In the genomic region with DNA sequence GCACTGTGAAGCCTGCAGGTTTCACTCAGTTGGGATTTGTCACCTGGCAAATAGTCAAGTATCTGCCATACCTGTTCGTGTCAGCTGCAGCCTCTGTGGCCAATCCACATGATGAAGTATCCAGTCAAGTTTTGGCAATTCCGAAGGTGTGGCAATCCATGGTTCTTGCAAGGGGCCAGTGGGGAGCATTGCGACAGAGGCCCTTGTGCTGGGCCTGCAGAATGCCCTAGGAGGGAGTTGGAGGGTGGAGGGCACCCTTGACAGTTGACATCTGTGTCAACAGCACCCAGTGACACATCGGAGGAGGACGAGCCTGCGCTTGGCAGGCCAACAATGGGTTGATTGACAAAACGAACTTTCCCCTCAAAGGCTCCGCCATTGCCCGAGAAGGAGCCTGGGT, we compare ENCODE assay signal across 24 mouse cellular contexts.
DNase-seq lines count a peak whose midpoint lies in the region; ATAC-seq and TF ChIP-seq lines count a peak whose summit lies in the region.
"Had no signal": no experiment of that assay in that cellular context is flagged by ENCODE, and none has a peak within 500 bp of the region (broad histone marks: within the 10 kb centered on the region; RNA-seq: fewer than 3 reads in every experiment).

No protein-coding gene starts in this region.

- TF ChIP-seq CTCF in testis, adult 2 months (IDR thresholded peaks at IDR 0.05; ENCODE audit: control insufficient read depth, insufficient read depth, insufficient replicate concordance, low read depth, low read length): no peak
- TF ChIP-seq CTCF in stomach, postnatal 0 days (IDR thresholded peaks at IDR 0.05; ENCODE audit: low read depth): no peak

- H3K9ac ChIP-seq in embryonic facial prominence, embryonic 14.5 days (ENCODE audit: low read depth, low read length): no peak overlapping the region
- no peak overlapping the region for H3K9ac ChIP-seq in stomach, postnatal 0 days (ENCODE audit: low read length)
- H3K9ac ChIP-seq: embryonic facial prominence, embryonic 12.5 days; forebrain, embryonic 13.5 days; forebrain, postnatal 0 days; hindbrain, embryonic 13.5 days had no signal

- TF ChIP-seq POLR2A in testis, adult 2 months (IDR thresholded peaks at IDR 0.05; ENCODE audit: control insufficient read depth, low read depth, low read length): no peak

- no peak overlapping the region for H3K4me2 ChIP-seq in embryonic facial prominence, embryonic 14.5 days (ENCODE audit: low read depth, low read length)
- H3K4me2 ChIP-seq in stomach, postnatal 0 days (replicated peaks; ENCODE audit: low read depth): no peak overlapping the region
- H3K4me2 ChIP-seq: embryonic facial prominence, embryonic 12.5 days; forebrain, embryonic 13.5 days; hindbrain, embryonic 13.5 days had no signal

- peaks cover 6% of the 10 kb centered on the region; the same call in 1 of the 2 replicates for H3K9me3 ChIP-seq in embryonic facial prominence, embryonic 14.5 days (ENCODE audit: control insufficient read depth, low read length)
- no peaks in the 10 kb centered on the region for H3K9me3 ChIP-seq in embryonic facial prominence, embryonic 10.5 days
- no peaks in the 10 kb centered on the region for H3K9me3 ChIP-seq in stomach, postnatal 0 days (ENCODE audit: control insufficient read depth, low read length)
- H3K9me3 ChIP-seq: embryonic facial prominence, embryonic 12.5 days; forebrain, embryonic 13.5 days; heart, embryonic 10.5 days; hindbrain, embryonic 13.5 days had no signal

- no peaks in the 10 kb centered on the region for H3K27me3 ChIP-seq in embryonic facial prominence, embryonic 14.5 days (replicated peaks; ENCODE audit: control insufficient read depth, insufficient read depth, low read length)
- H3K27me3 ChIP-seq in embryonic facial prominence, embryonic 10.5 days (replicated peaks; ENCODE audit: low read depth, poor library complexity, severe bottlenecking): no peaks in the 10 kb centered on the region
- H3K27me3 ChIP-seq in testis, adult 2 months (ENCODE audit: control insufficient read depth, insufficient read depth, low read length): no peaks in the 10 kb centered on the region
- no peaks in the 10 kb centered on the region for H3K27me3 ChIP-seq in stomach, postnatal 0 days (ENCODE audit: control insufficient read depth, insufficient read depth, low read length)
- H3K27me3 ChIP-seq: CH12.LX; embryonic facial prominence, embryonic 12.5 days; hindbrain, embryonic 13.5 days; Patski had no signal

- H3K4me1 ChIP-seq in embryonic facial prominence, embryonic 14.5 days (ENCODE audit: control insufficient read depth, insufficient read depth, low read length): no peaks in the 10 kb centered on the region
- H3K4me1 ChIP-seq in embryonic facial prominence, embryonic 10.5 days: no peaks in the 10 kb centered on the region
- H3K4me1 ChIP-seq in testis, adult 2 months (ENCODE audit: control insufficient read depth, insufficient read depth, low read length): no peaks in the 10 kb centered on the region
- H3K4me1 ChIP-seq in stomach, postnatal 0 days (replicated peaks; ENCODE audit: control insufficient read depth, insufficient read depth): no peaks in the 10 kb centered on the region
- H3K4me1 ChIP-seq: embryonic facial prominence, embryonic 12.5 days; forebrain, embryonic 13.5 days; hindbrain, embryonic 13.5 days had no signal

- WGBS in embryonic facial prominence, embryonic 14.5 days: 75% methylated on average over 9 of the region's 9 CpGs
- WGBS in embryonic facial prominence, embryonic 10.5 days: 87% methylated on average over 9 of the region's 9 CpGs
- WGBS in stomach, postnatal 0 days: 74% methylated on average over 9 of the region's 9 CpGs

- DNase-seq in embryonic facial prominence, embryonic 14.5 days (ENCODE audit: low spot score): peak; percentile 52
- DNase-seq in embryonic facial prominence, embryonic 10.5 days (ENCODE audit: low spot score): no peak
- DNase-seq in testis, postnatal 14 days (ENCODE audit: low spot score): no peak
- no peak for DNase-seq in stomach, postnatal 0 days (ENCODE audit: low spot score)
- DNase-seq in kidney, postnatal 10 days: no peak
- no peak for DNase-seq in thymus, postnatal 0 days (ENCODE audit: low spot score)
- DNase-seq: adrenal gland, adult 8-10 months; cerebellum, adult 18-20 months; cerebellum, adult 9-11 months; embryo, embryonic 11 days; forebrain, postnatal 0 days; gastrocnemius, postnatal 14 days; heart, adult 18-20 months; heart, postnatal 10 days had no signal

- no peak overlapping the region for H3K27ac ChIP-seq in embryonic facial prominence, embryonic 14.5 days (replicated peaks; ENCODE audit: low read depth, low read length)
- H3K27ac ChIP-seq in embryonic facial prominence, embryonic 10.5 days (replicated peaks): no peak overlapping the region
- no peak overlapping the region for H3K27ac ChIP-seq in testis, adult 2 months (ENCODE audit: control insufficient read depth, insufficient read depth, low read depth, low read length)
- H3K27ac ChIP-seq in stomach, postnatal 0 days (replicated peaks): peak overlapping the region; percentile 81
- H3K27ac ChIP-seq: embryonic facial prominence, embryonic 12.5 days; forebrain, embryonic 13.5 days; heart, embryonic 10.5 days; hindbrain, embryonic 13.5 days; hindbrain, postnatal 0 days had no signal

- H3K36me3 ChIP-seq in embryonic facial prominence, embryonic 14.5 days (ENCODE audit: control insufficient read depth, insufficient read depth, low read length): no peaks in the 10 kb centered on the region
- no peaks in the 10 kb centered on the region for H3K36me3 ChIP-seq in embryonic facial prominence, embryonic 10.5 days (replicated peaks)
- H3K36me3 ChIP-seq in testis, adult 2 months (ENCODE audit: control insufficient read depth, insufficient read depth, low read length): no peaks in the 10 kb centered on the region
- H3K36me3 ChIP-seq in stomach, postnatal 0 days (ENCODE audit: control insufficient read depth, insufficient read depth, low read length): no peaks in the 10 kb centered on the region
- H3K36me3 ChIP-seq: embryonic facial prominence, embryonic 12.5 days; heart, embryonic 10.5 days; hindbrain, embryonic 13.5 days had no signal

- peak; percentile 37; the same call in 1 of the 2 replicates for ATAC-seq in embryonic facial prominence, embryonic 14.5 days (ENCODE audit: low read depth)
- peak; percentile 47 for ATAC-seq in megakaryocyte, adult 5-6 weeks (ENCODE audit: poor library complexity, severe bottlenecking)
- ATAC-seq in stomach, postnatal 0 days (ENCODE audit: low FRiP score, low TSS enrichment): peak; percentile 74
- ATAC-seq: activated CD4-positive, CD25-positive, alpha-beta regulatory T cell, adult 4 months; forebrain, embryonic 13.5 days; forebrain, postnatal 0 days; hindbrain, postnatal 0 days; Patski had no signal

- TF ChIP-seq EP300 in stomach, postnatal 0 days (optimal IDR thresholded peaks at IDR 0.05): peak; percentile 92

- no peak overlapping the region for H3K4me3 ChIP-seq in embryonic facial prominence, embryonic 14.5 days (ENCODE audit: low read depth, low read length)
- H3K4me3 ChIP-seq in embryonic facial prominence, embryonic 10.5 days: no peak overlapping the region
- peak overlapping the region; percentile 81 for H3K4me3 ChIP-seq in testis, adult 2 months (ENCODE audit: control insufficient read depth, low read depth, low read length)
- H3K4me3 ChIP-seq in stomach, postnatal 0 days (ENCODE audit: low read depth, low read length): no peak overlapping the region
- H3K4me3 ChIP-seq: embryonic facial prominence, embryonic 12.5 days; forebrain, embryonic 13.5 days; heart, embryonic 10.5 days; hindbrain, embryonic 13.5 days had no signal
